Mouse (Mus musculus) bone marrow, adult 2 months (tissue): ENCODE measurements at regions not wholly inside any gene's neighbourhood (a gene's known extent, or its start where the extent isn't known, plus 50 kb on each side); places are given as distances from the start of the nearest gene placed in this dataset.

Experiments used
- CTCF ChIP-seq: fragments of 200-500 bp; IDR thresholded peaks from 2 replicates; pipeline ENCODE4 v1.5.1; 2011; ENCODE audit warnings: low read length, control low read depth; ENCODE audit not compliant: control insufficient read depth, insufficient read depth
- POLR2A ChIP-seq: fragments of 200-500 bp; IDR thresholded peaks from 2 replicates; pipeline ENCODE4 v1.6.1; 2011; ENCODE audit warnings: low read depth, mild to moderate bottlenecking, control low read depth, low read length, borderline replicate concordance; ENCODE audit not compliant: control insufficient read depth

GRCm38 (mm10) chr1:137195065-137195620 lies 234.9 kb upstream of the Nr5a2 start:
- TF ChIP-seq CTCF (no peak), POLR2A (no peak)
